Mouse (Mus musculus): ENCODE results near the gene Pef1.

- TF ChIP-seq CTCF (IDR thresholded peaks at IDR 0.05; ENCODE audit: low read depth, low read length): no peak
- no peak for TF ChIP-seq POLR2A (IDR thresholded peaks at IDR 0.05; ENCODE audit: borderline replicate concordance, low read depth, low read length)
Observed at GRCm38 (mm10) chr4:130076856-130077255, 25.5 kb upstream of the Pef1 start.

Data from bone marrow macrophage, adult 2 months (primary cell).